Mouse (Mus musculus) spleen, adult 2 months (tissue): ENCODE results near the gene Camta2.

Experiments used
- CTCF ChIP-seq: fragments of 200-500 bp; IDR thresholded peaks from 2 replicates; pipeline ENCODE4 v1.5.1; 2011; ENCODE audit warnings: mild to moderate bottlenecking, inconsistent platforms; ENCODE audit not compliant: insufficient read depth, insufficient read length, insufficient replicate concordance; ENCODE audit errors: extremely low read depth
- POLR2A ChIP-seq: fragments of 200-500 bp; IDR thresholded peaks from 2 replicates; pipeline ENCODE4 v1.6.1; 2011; ENCODE audit warnings: low read depth, low read length, inconsistent platforms

DNA sequence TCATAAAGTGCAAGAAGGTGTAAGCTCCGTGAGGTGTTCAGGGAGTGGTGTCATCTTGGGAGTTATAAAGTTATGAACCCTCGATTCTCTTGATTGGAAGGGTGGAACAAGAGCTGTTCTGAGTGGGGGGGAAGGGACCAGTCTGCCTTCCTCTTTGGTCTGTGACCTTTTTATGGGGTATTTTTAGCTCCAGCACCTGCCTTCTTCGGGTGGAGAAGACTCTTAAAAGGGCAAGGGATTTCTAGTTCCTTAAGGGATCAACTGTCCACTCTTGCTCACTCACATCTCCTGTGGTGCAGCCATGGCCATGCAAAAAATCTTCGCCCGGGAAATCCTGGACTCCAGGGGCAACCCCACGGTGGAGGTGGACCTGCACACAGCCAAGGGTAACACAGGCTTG is 30.3 kb downstream of the Camta2 start:
- TF ChIP-seq CTCF, result no peak
- no peak for TF ChIP-seq POLR2A
